Mouse (Mus musculus) adrenal gland, adult (tissue): ENCODE results near the gene 1700029P11Rik.
A peak's percentile ranks its signal among the peaks of the same experiment; 100 is the strongest.
"Not testable (repeated sequence)": the region's sequence is repeated elsewhere in the genome, so short reads cannot be mapped to it uniquely, and the experiment has no call there.

Experiments
- DNase-seq, 2 experiments: peaks; one replicate each; pipeline ENCODE4 v3.0.0; 2022 to 2023; ENCODE audit warnings: low spot score in 1 of 2; ENCODE audit not compliant: inconsistent age in 2 of 2

The 1700029P11Rik gene

GRCm38 (mm10) chr15:81956457-81956856 is 23.9 kb upstream of the 1700029P11Rik start:
- DNase-seq: peak; percentile 48 to 78

GRCm38 (mm10) chr15:81957598-81957997 is 22.7 kb upstream of the 1700029P11Rik start:
- peak in 1 of 2 experiments; percentile 9 for DNase-seq

GRCm38 (mm10) chr15:81958906-81959305 is 21.4 kb upstream of the 1700029P11Rik start:
- DNase-seq: peak in 1 of 2 experiments; percentile 75

GRCm38 (mm10) chr15:81960171-81961077 is 19.9 kb upstream of the 1700029P11Rik start, which contains the start of gene Pmm1:
Pmm1 (minus strand) TSS chr15:81960930.
- peak; percentile 99 for DNase-seq

GRCm38 (mm10) chr15:81961078-81961451 is 19.3 kb upstream of the 1700029P11Rik start:
- no peak for DNase-seq

- DNase-seq: peak in 1 of 2 experiments; percentile 70
Measured at GRCm38 (mm10) chr15:81964262-81964661, 16.1 kb upstream of the 1700029P11Rik start.

GRCm38 (mm10) chr15:81964980-81965545 is 15.3 kb upstream of the 1700029P11Rik start:
- DNase-seq: peak in 1 of 2 experiments; percentile 62

GRCm38 (mm10) chr15:81966062-81966829 is 14.1 kb upstream of the 1700029P11Rik start:
- no peak for DNase-seq

GRCm38 (mm10) chr15:81967821-81968220 is 12.5 kb upstream of the 1700029P11Rik start:
- DNase-seq: no peak

GRCm38 (mm10) chr15:81968447-81968846 is 11.9 kb upstream of the 1700029P11Rik start:
- no peak for DNase-seq

GRCm38 (mm10) chr15:81969173-81969572 is 11.2 kb upstream of the 1700029P11Rik start:
- DNase-seq: no peak

- not testable (repeated sequence) for DNase-seq
Measured at GRCm38 (mm10) chr15:81969635-81970034, 10.7 kb upstream of the 1700029P11Rik start.

GRCm38 (mm10) chr15:81970498-81970897 is 9.8 kb upstream of the 1700029P11Rik start:
- not testable (repeated sequence) for DNase-seq

GRCm38 (mm10) chr15:81975156-81975555 is 5.2 kb upstream of the 1700029P11Rik start:
- DNase-seq: not testable (repeated sequence)

- no peak for DNase-seq
Measured at GRCm38 (mm10) chr15:81982173-81982572, 1.8 kb downstream of the 1700029P11Rik start.

GRCm38 (mm10) chr15:81985267-81986161 is 5.2 kb downstream of the 1700029P11Rik start:
- DNase-seq: no peak

GRCm38 (mm10) chr15:81987646-81988045 is 7.3 kb downstream of the 1700029P11Rik start, which contains the start of gene Xrcc6:
Xrcc6 (plus strand) TSS chr15:81987835.
- peak in 1 of 2 experiments; percentile 74 for DNase-seq

GRCm38 (mm10) chr15:81989371-81990062 is 9.2 kb downstream of the 1700029P11Rik start:
- peak; percentile 89 to 98 for DNase-seq

- peak in 1 of 2 experiments; percentile 73 for DNase-seq
Measured at GRCm38 (mm10) chr15:81990549-81990948, 10.2 kb downstream of the 1700029P11Rik start.
